Mouse (Mus musculus) B cell, adult 2 months (primary cell): ENCODE measurements around the gene Zic5.
A peak's percentile ranks its signal among the peaks of the same experiment; 100 is the strongest.
"Not testable (repeated sequence)": the region's sequence is repeated elsewhere in the genome, so short reads cannot be mapped to it uniquely, and the experiment has no call there.

Experiments
- DNase-seq, 2 experiments: peaks; one replicate each; pipeline ENCODE4 v3.0.0; 2022

The Zic5 gene

DNA sequence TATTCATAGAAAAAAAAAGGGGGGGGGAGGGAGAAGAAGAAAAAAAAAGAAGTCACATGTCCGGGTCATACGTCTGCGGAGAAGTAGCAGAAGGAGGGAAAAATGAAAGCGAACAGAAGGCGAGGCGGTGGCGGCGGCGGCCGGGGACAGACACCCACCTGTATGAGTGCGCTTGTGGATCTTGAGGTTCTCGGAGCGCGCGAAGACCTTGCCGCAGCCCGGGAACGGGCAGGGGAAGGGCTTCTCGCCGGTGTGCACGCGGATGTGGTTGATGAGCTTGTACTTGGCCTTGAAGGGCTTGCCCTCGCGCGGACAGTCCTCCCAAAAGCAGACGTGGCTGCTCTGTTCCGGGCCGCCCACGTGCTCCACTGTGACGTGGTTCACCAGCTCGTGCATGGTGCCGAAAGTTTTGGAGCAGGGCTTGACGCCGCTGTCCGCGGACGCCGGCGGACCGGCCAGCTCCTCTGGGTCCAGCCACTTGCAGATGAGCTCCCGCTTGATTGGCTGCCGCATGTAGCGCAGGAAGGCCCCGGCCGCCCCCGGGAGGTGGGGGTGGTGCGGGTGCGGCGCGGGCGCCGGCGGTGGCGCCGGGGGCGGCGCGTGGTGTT, 1.6 kb downstream of the Zic5 start:
- peak; percentile 55 to 71 for DNase-seq

DNA sequence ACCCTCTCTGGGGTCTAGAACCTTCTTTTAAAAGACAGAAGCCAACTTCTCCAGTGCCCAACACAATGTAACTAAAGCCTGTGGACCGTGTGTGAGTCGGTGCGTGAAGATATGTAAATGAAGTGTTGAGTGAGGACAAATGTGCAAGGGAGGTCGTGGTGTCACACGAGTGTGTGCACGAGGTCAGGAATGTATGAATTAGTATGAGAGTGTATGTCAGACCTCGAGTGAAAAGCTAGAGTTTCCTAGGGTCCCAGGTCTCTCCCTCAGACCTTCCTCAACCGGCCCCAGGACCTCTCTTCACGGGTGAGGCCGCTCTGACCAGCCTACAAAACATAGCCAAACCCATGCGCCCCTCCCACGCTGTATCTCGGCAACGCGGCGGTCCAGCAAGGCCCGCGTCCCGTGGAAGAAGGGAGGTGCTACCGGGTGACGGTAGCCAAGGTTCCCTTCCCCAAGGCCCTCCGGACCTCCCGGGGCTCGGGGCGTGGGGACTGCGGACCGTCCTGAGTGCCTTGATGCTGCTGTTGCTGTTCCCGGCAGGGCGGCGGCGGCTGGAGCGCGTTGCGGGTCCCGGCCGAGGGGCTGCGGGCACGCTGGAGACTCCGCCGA, 2.3 kb downstream of the Zic5 start:
- peak in 1 of 2 experiments; percentile 44 for DNase-seq

DNA sequence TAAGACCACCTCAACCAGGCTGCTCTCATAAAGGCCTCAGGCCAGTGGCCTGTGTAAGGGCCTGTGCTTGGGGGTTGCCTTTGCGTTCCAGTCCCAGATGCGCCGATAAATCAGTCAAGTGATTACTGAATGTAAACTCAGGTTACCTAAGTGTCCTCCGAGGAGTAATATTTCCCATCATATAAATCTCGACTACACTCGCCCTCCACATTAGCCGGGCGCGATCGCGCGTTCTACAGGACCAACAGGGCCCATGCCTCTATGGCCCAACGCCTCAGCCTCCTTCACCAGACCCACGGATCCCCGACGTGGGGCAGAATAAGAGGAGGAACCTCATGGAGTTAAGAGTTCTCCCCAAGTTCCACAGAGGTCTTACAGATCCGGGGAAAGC, 2.8 kb downstream of the Zic5 start:
- no peak for DNase-seq

DNA sequence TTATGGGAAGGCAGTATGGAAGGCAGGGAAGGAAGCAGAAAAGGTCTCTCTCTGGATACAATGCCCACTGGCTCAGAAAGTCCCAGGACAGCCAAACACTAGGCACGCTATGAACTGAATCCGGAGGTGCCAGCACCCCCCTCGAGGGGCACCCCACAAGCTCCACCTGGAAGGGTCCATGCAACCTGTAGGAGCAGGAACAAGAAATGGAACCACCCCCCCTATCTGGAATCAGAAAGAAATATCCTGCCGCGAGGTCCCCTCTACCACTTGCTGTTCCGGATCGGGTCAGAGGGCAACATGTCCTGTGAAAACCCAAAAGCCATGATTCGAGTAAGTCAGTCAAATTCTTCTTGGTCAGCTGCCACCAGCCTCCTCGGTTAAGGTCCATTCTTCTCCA, 3.5 kb downstream of the Zic5 start:
- DNase-seq, result peak in 1 of 2 experiments; percentile 5

DNA sequence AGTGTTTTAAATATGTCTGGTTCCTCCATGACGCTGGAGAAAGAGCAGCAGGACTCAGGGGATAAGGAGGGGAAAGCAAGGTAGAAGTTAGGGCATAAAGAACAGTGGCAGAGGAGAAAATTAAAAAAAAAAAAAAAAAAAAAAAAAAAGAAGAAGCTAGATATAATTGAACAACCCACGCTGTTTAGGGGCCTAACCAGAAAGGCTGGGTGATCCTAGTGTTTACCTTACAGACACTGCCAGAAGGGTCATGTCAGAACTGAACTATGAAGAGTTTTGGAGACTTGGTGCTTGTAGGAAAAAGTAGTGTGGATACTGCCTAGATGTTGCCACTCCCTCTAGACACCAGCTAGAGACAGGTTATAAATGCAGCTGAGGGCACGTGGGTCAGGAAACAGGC, 4.0 kb downstream of the Zic5 start:
- DNase-seq, result no peak

DNA sequence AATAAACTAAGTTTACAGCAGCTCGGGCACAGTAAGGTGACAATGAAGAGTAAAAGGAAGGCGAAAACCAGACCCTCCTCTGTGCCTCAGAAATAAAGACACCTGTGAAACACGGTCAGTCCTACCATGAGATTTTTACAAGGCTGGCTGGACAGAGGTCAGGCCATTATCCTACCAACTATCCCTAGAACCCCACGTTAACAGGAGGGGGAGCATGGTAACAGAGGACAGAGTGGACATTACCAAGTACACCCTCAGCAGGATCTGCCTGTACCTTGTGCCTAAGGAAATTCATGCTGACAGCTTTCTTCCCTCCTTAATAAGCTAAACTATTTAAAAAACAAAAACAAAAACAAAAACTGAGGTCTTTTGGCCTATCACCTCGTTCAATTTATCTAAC, 5.3 kb downstream of the Zic5 start:
- no peak for DNase-seq

DNA sequence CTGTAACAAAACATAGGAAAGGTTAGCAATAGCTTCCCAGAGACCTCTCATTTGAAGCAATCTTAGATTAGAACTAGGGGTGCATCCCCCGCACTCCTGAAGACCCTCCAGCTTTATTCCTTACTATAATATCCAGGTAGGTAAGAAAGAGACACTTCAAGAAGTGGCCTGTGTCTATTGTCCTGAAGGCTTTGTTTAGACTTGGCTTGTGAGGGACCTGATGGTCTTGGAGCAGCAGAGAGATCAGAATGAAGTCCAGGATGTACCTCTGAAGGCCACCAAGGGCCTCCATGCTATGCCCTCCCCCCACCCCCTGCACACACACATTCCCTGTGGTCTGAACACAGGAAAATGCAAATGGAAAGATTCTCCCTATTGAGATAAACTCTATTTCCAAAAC, 5.7 kb downstream of the Zic5 start:
- no peak for DNase-seq

DNA sequence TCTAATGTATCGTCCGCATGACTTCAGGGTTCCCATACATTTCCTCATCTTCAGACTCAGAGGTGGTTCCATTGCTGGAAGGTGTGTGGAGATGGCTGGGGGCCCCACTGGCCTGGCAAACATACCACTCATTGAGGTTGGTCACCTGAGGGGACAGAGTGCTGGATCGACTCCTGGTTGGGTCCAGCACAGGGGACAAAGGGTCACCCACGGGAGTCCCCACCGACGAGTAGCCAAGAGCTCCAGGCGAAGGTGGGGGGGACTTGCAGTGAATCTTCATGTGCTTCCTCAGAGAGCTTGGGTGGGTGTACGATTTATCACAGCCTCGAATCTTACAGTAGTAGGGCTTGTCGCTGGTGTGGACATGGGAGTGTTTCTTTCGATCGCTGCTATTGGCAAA, 6.1 kb downstream of the Zic5 start:
- not testable (repeated sequence) for DNase-seq

DNA sequence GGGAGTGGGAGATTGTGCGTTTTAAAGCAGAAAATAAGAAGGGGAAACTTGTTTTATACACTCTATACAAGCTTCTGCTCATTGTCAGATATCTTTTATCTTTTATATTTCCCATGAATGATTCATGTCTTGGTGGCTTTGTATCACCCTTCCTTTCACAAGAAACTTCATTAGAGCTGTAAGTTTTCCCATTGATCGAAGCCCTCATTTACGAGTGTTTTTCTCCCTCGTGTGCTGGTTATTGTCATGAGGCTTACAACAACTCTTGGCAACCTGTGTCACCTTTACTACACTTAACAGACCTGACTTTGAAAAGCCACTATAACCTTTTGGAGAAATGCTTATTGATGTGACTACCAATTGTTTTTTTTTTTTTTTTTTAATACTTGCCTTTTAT, 9.9 kb downstream of the Zic5 start:
- DNase-seq, result no peak

DNA sequence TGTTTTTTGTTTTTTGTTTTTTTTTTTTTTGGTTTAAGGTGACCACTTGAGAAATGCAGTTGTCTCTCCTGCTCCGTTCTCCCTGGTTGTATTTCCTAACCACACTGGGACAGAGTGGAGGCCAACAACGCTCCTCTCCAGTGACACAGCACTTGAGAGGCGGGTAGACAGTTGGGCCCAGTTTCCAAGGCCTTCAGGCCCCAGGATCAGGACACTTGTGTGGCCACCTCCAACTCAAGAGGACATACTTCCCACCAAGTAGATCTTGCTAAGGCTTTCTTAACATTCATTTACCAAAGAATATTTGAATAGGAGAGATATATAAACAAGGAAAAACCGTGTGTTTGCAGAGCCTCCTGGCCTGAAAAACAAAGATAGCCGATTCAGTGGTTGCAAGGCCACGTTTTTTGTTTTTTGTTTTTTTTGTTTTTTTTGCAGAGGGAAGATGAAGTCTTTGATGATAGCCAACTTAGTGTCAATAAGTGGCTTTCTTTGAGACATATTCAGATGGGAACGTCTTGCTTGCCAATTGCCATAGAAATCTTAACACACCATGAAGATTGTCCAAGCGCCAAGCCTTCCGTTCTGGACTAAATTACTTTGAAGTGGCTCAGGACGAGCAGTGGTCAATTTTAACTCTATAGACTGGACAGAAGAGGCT, 10.4 kb downstream of the Zic5 start:
- DNase-seq, result no peak

DNA sequence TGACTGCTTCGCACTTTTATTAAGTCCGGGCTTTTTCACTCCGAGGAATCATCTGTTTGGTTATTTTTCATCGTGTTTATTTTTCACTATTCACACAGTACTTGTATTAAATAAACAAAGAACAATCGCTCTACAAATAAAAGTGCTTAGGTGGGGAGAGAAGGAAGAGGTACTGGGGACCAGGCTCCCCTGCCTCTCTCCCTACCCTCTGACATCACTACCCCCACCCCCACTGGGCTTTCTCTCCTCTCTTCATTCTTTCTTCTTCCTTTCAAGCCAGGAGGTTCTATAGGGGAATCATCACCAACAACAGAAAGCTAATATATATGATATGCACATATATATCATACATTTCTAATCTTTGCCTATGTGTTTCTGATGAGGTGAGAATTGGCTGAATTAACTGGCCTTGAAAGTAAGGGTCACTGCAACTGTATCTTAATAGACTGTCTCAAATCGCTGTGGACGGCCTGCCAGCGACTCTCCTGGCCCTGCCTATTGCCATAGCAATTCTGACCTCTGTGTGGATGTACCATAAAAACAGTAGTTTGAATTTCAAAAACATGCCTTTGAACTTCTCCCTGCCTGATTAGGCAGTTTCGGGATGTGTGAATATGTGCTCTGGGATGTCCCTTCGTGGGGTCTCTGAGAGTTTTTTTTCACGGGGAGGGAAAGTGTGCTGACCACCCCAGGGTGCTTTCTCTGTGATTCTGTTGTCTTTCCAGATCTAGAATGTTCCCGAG, 11.3 kb downstream of the Zic5 start:
- no peak for DNase-seq

DNA sequence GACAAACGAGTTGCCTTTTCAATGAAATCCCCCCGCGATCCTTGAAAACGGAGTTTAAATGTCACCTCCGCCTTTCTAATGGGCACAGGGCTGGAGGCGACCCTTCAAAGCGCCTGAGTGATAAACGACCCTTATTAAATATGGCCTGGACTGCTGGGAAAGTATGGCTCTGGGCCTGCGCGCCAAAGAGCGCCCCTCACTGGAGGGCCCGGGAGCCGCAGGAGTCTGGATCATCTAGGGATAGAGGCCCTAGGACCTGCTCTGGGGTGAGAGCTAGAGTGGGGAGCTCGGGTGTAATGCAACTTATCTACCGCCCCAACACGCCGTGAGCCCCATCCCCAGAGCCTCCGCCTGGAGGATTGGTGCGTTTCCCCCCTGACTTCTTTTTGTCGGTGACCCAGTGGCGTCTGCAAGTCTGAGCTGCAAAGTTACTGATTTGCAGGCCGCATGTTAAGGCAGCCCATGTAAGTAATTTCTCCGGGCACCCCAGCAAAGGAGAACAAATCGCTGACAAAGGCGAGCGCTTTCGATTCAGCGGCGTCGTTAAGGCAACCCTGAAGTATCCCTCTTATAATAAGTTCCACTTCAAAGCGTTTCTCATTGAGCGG, 12.0 kb downstream of the Zic5 start:
- no peak for DNase-seq

DNA sequence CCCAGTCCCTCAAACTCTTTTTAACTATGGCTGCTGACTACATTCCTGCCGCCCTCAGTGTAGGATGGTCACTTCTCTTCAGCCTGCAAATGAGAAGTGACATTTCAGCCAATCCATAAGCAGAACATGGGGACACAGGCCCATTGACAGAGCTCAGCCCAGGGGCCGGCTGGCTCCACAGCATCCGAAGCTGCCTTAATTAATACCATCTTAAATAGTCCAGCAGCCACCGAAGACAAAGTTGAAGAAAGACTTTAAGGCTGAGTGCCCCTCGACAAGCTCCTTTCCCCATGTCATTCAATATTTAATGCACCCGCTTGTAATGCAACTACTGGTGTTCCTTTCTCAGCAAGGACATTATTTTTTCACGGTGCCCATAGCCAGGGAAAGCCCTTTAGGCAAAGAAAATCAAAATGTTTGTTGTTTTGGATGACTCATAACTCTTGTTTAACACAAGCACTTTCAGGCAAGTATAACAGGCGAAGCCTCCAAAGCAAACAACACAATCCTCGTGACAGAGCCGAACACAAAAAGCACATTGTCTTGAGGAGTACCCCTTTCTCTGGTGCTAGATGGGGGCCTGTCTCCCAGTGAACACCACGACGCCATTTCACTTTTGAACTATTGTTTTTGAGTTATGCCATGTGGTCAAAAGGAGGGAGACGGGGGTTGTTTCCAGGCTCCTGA, 12.6 kb downstream of the Zic5 start:
- no peak for DNase-seq

DNA sequence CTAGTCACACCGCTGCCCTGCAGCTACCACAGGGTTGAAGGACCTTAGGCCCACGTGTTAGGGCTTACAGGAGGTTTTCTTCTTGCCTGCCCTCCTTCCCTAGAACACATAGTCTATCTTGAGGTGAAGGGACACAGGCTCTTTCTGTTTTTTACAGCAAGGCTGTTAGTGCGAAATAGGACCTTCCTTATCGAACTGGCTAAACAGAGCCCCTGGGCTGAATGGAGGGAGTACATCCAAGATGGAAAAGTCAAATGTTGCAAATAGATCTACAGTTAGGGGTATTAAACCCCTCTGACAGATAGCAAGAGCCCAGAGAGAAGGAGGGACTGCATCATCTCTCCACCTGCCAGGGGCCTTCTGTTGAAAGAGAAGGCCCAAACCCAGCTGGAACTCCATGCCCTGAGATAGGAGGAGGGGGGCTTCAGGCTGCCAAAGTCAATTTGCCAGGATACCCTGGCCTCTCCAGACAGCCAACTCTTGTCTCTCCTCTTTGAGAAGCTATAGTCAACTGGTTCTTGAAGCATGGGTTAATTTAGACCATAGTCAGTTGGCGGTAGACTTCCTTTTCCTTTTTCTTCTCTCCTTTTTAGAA, 13.8 kb downstream of the Zic5 start:
- DNase-seq, result no peak

DNA sequence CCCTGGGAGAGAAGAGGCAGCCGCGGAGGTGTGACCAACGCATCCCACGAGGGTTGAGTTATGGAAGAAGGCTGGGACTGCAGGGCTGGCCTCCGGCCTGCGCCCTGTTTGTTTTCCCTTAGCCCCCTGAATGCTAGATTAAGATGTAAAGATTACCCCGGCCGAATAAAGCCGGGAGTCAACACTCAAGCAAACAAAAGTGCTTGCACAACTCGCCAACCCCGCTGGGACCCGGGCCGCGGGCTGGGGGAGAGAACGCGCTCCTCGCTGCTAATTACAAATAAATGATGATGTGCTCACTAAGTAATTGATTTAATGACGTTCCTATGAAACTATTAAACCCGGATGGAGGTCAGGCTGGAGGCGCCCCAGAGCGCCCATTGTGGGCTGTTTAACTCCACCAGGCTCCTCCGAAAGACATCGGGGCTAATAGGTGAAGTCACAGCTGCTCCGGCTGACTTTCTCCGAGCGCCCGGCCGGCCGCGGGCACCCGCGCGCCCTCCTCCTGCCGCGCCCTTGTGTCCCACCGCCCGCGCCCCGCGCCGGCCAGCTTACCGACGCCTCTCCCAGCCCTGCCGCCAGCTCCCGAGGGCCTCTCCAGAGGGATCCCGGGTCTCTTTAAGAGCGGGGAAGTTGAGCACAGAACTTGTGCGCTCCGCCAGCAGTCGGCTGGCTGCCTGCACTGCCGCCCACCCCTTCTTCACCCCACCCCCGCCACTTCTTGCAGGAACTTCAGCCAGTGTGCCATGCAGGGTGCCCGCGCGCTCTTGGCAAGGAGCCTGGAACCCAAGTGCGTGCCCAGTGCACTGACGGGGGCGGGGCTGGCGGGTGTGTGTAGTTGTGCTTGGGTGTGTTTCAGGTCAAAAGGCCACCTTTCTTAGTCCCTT, 14.7 kb downstream of the Zic5 start, which contains the start of gene Gm5089:
Gene Gm5089 (minus strand): TSS at position 620 of the 887 bp plus-strand sequence.
- DNase-seq, result no peak

DNA sequence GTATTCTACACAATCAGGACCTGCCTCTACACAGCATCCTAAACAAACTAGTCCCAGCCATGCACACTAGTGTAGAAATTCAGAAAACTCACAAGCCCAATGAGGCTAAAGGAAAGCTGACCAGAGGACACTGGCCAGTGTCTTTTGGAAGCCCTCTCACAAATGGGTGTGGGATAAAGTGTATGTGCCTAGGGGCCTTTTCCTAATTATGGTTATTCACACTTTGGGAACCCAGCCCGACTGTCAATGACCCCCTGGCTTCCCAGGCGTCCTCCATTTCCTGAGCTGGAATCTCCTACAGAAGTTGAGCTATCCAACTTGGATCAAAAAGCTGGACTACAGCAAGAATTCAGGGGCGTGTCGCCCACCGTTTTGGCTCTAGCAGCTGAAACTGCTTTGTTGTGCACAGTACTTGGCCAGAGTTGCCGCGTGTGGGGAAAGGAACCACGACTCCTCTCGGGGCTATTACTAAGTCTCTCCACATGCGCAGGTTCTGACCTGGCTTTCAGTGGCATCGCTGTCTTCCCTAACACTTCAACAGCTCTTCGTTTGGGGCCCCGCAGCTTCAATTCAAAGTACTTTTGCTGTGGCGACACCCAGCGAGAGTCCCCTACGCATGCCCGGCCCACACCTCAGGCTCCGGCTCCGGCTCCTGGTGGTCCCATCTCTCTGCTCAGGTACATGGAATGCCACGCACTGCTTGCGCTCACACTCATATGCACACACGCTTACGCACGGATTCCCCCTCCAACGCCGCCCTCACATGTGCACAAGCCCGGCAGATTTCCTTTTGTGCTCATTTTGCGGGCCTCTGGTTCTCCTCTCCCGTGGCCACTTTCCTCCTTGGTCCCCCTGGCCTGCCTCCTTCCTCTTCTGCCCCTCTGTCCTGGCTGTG, 15.6 kb downstream of the Zic5 start:
- no peak for DNase-seq

DNA sequence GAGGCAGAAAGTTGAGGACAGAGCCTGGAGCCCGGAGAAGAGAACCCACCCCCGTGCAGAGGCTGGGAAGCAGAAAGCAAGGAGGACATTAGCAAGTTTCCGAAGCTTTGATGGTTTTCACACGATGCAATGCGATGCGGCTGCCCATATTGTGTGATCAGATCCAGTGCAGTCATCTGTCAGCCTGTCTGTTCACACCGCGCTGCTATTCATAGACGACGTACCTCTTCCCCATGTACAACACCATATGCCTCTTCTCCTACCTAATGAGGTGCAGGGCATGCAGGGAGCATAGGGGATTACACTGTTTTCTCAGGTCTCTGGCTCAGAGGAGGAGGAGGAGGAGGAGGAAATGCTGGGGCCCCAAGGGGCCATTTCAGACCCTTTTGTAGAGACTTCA, 28.6 kb downstream of the Zic5 start:
- no peak for DNase-seq

DNA sequence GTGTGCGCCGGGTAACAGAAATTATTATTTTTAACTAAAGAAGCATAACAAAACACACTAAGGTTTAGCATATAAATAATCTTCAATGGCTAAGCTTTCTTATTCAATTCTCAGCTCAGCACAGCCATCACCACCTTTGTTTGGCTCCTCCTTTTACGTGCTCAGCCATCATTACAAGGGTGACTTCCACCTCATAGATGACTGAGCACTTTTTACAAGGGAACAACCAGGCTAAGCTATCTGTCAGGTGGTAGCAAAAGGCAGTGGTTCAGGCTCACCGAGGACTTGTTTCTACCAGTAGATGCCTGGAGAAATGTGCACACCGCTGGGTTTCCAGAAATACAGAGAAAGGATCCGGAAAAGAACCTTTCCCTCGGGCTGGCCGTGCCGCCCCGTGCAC, 31.4 kb downstream of the Zic5 start:
- no peak for DNase-seq

DNA sequence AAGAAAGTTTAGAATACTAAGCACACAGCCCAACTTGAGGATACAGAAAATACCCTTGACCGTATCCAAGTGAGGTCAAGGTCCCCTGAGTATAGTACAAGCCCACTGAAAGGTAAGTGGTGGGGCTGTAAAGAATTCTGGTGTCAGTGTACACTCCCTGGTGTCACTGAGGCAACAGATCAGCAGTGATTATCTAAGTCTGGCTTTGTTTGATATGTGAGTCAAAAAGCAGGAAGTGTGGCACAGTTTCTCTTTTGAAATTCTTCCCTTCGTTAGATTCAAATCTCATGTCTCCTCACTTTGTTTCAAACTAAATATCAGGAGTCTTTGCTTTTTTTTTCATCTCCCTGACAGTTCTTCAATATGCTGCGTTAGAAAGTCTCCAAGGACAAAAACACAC, 32.9 kb downstream of the Zic5 start:
- no peak for DNase-seq

DNA sequence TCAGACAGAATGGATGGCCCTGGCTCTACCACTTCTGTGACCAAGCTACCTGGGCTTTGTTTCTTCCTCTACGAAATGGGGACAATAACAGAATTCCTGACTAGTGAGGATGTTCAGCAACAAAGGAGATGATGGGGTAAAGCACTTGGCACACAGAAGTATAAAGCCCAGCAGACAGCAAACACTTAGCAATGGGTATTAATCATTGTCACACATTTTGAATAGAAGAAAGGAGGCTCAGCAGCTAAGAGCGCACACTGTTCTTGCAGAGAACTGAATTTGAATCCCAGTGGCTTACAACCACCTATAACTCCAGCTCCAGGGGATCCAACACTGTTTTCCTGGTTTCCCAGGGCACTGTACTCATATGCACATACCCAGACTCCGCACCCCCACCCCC, 37.8 kb downstream of the Zic5 start:
- no peak for DNase-seq
